Mouse (Mus musculus): ENCODE data around the gene Gm49027. TPM values are rescaled to one million over a fixed set of nuclear protein-coding genes. Genes with fewer than 3 reads are reported as not detected.

The Gm49027 gene
- total RNA-seq, 1 experiment from 2014 or later, result 11.3 TPM

- no peak for DNase-seq
These were observed 23.3 kb downstream of the Gm49027 start for GRCm38 (mm10) chr5:123501973-123502372.

- DNase-seq, result no peak
These were observed 25.6 kb downstream of the Gm49027 start for GRCm38 (mm10) chr5:123499717-123500116.

- DNase-seq, result no peak
These were observed 35.4 kb downstream of the Gm49027 start for GRCm38 (mm10) chr5:123489935-123490334.

- DNase-seq, result no peak
These were observed 36.0 kb downstream of the Gm49027 start, which contains the start of the genes Lrrc43 and Il31 for GRCm38 (mm10) chr5:123489112-123489785. Gene Lrrc43 (plus strand): TSS chr5:123489305. Gene Il31 (minus strand): TSS chr5:123489489.

- DNase-seq, result no peak
These were observed 37.5 kb downstream of the Gm49027 start for GRCm38 (mm10) chr5:123487659-123488395.

GRCm38 (mm10) chr5:123473817-123474216 is 51.5 kb downstream of the Gm49027 start:
- no peak for DNase-seq

- DNase-seq, result no peak
These were observed 54.4 kb downstream of the Gm49027 start for GRCm38 (mm10) chr5:123470784-123471400.

- no peak for DNase-seq
These were observed 60.6 kb downstream of the Gm49027 start for GRCm38 (mm10) chr5:123464638-123465037.

Small RNAs within 50 kb of the gene (microRNA-seq; reads per million reads assigned to microRNA genes)
- gene Mir7647, result 0 to 1.0 reads per million in 2 experiments

Other genes starting within 250 kb of the Gm49027 start
- gene Bcl7a, start 181.7 kb downstream of the Gm49027 start, total RNA-seq (2021), result 13.7 and 15.4 TPM in 2 replicates
- 25.3 and 30.5 TPM in 2 replicates for gene Mlxip, start 130.7 kb downstream of the Gm49027 start, total RNA-seq (2021)
- gene Lrrc43, start 36.2 kb downstream of the Gm49027 start, total RNA-seq (2021), result not detected in 2 replicates
- not detected in 2 replicates for gene Il31, start 36.0 kb downstream of the Gm49027 start, total RNA-seq (2021)
- 0.30 TPM in 1 of 2 replicates, not detected in the other for gene B3gnt4, start 15.0 kb downstream of the Gm49027 start, total RNA-seq (2021)
- 65.0 and 79.3 TPM in 2 replicates for gene Diablo, start 1.3 kb downstream of the Gm49027 start, total RNA-seq (2021)
- 40.2 and 51.5 TPM in 2 replicates for gene Vps33a, start 47.5 kb upstream of the Gm49027 start, total RNA-seq (2021)
- 87.4 and 103 TPM in 2 replicates for gene Clip1, start 159.1 kb upstream of the Gm49027 start, total RNA-seq (2021)
- gene Zcchc8, start 195.6 kb upstream of the Gm49027 start, total RNA-seq (2021), result 52.9 and 57.5 TPM in 2 replicates
- gene Rsrc2, start 223.9 kb upstream of the Gm49027 start, total RNA-seq (2021), result 96.8 and 108 TPM in 2 replicates
- gene Kntc1, start 224.2 kb upstream of the Gm49027 start, total RNA-seq (2021), result 7.1 and 7.2 TPM in 2 replicates

Measured in adrenal gland, postnatal 25 days (tissue).